Mouse (Mus musculus) adrenal gland, postnatal 4 days (tissue): Measurements from ENCODE around the gene Olfr829. TPM values are rescaled to one million over a fixed set of nuclear protein-coding genes. Genes with fewer than 3 reads are reported as not detected.
"Not testable (repeated sequence)": the region's sequence is repeated elsewhere in the genome, so short reads cannot be mapped to it uniquely, and the experiment has no call there.

Experiments
- DNase-seq, 2 experiments: peaks; one replicate each; pipeline ENCODE4 v3.0.0; 2021 to 2022; ENCODE audit warnings: low spot score in 2 of 2, mixed read lengths in 2 of 2
- long read RNA-seq, 2 experiments: library from polyadenylated mRNA; stranded (forward); transcript quantifications; one replicate each; pipeline ENCODE4 v2.0.0; 2021
- total RNA-seq, 2 experiments: library from RNA; stranded (reverse); gene quantifications; 2 replicates each; pipeline ENCODE4 v1.2.3; 2021

Gene Olfr829
- not detected for total RNA-seq
- long read RNA-seq, experiment 1, result 0 reads
- long read RNA-seq, experiment 2, result 0 reads

DNA sequence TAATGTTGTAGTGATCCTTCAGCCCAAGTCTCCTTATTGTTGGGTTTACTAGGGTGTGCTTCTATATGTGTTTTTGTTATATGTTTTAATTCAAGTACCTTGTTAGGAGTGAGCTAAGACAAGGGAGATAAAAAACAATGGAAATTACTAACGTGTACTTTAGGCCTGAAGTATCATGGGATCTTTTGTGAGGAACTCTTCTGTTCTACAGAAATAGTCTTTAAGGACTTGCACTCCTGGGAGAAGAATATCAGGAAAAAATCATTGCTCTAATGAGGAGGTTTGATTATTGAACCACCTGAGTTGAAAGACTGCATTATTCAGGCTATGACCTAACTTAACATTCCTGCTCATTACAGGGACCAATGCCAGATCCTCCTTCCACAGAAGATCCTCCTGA lies at the start of gene Olfr829:
TSS of gene Olfr829 (plus strand) at position 301 of the 400 bp plus-strand sequence.
- no peak for DNase-seq

DNA sequence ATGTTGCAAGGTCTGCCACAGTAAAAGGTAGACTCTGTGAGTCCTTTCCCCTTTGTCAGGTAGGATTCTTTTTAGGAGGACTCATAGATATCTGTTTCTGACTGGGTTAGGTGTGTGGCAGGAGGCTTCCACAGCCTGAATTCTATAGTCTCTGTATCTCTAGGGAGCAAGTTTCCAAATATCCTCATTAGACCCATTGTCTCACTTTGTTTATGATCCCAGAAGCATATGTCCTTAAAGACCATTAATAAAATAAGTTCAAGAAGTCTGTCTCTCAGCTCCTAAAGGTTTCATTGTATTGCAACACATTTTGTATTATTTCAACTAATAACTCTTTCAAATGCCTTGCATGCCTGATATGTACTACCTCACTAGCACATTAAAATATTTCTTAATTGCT lies 35.3 kb upstream of the Olfr829 start, which contains the start of gene Olfr828:
TSS of gene Olfr828 (minus strand) at position 101 of the 400 bp plus-strand sequence.
- DNase-seq, result no peak

DNA sequence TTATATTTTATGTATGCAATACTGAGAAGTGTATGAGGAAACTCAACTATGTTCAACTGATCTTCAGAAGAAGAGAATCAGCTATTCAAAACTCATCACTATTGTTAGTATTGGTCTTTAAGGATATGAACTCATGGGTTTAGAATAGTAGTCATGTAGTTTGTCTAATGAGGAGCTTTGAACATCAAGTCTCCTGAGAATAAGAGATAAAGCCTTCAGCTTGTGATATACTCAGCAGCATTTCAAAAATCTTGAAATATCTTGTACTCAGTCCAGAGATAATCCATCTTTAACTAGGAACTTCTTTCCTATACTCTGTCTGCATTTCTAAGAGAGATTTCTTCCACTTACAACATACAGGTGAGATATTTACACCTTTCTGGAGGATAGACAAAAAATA lies 19.7 kb downstream of the Olfr829 start, which contains the start of gene Olfr830:
TSS of gene Olfr830 (plus strand) at position 301 of the 400 bp plus-strand sequence.
- DNase-seq, result no peak

DNA sequence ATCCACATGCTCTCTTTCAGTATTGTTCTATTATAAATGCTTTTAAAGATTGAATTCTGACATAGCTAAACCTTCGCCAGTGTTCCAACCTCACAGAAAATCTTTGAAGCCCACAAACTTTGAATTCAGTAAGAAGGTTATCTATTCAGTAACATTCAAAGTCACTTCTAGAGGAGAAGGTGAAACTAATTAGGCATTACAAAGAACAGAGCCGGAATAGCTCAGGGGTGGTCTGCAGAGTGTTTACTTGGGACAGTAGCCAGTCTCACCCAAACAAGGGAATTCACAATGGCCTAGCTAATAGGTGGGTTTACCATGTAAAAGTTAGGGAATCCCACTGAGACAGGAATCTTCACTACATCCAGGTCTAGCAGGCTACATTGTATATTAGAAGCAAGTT lies 53.0 kb downstream of the Olfr829 start:
- not testable (repeated sequence) for DNase-seq

Other genes starting within 250 kb of the Olfr829 start
- gene Muc16, start 180.4 kb upstream of the Olfr829 start, total RNA-seq, result 1 to 10 TPM; 5.4 TPM
- not detected for gene Olfr24, start 90.9 kb upstream of the Olfr829 start, total RNA-seq
- gene Olfr828, start 35.4 kb upstream of the Olfr829 start, total RNA-seq, result not detected
- gene Olfr830, start 19.8 kb downstream of the Olfr829 start, total RNA-seq, result not detected
- gene Olfr832, start 82.2 kb downstream of the Olfr829 start, total RNA-seq, result not detected
- not detected for gene Olfr834, start 133.1 kb downstream of the Olfr829 start, total RNA-seq
- not detected for gene Olfr835, start 177.8 kb downstream of the Olfr829 start, total RNA-seq